16 mouse cellular contexts compared by ENCODE assay signal in the genomic region with DNA sequence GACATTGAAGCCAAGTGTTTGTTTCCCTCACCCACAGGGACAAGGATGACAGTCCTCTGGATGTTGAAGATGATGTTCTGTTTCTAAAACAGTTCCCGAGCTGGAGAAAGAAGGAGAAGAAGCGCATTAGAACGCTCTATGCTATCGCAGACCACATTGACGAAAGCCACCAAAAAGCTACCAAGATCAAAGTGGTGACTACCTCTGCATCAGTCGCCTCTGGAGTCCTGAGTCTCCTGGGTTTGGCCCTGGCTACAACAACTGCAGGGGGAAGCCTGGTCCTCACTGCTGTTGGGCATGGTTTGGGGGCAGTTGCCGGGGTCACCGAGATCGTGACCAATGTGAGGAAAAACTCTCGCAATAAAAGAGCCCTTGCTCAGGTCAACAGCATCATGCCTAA. TPM values are rescaled to one million over a fixed set of nuclear protein-coding genes. Genes with fewer than 3 reads are reported as not detected.
DNase-seq lines count a peak whose midpoint lies in the region; ATAC-seq and TF ChIP-seq lines count a peak whose summit lies in the region.
"Had no signal": no experiment of that assay in that cellular context is flagged by ENCODE, and none has a peak within 500 bp of the region (broad histone marks: within the 10 kb centered on the region; RNA-seq: fewer than 3 reads in every experiment).

A gene (minus strand): TSS at position 101 of the 400 bp plus-strand sequence.

- H3K4me1 ChIP-seq in bone marrow, adult 2 months (ENCODE audit: control insufficient read depth, insufficient read depth, low read length), result no peaks in the 10 kb centered on the region
- peaks cover 30% of the 10 kb centered on the region for H3K4me1 ChIP-seq in heart, embryonic 10.5 days

- ATAC-seq in CD4-positive, CD25-positive, alpha-beta regulatory T cell, adult 4 months, result no peak

- no peak within 1 kb of the TSS for H3K27ac ChIP-seq in bone marrow, adult 2 months (ENCODE audit: control insufficient read depth, insufficient read depth, low read depth, low read length, poor library complexity)
- H3K27ac ChIP-seq in heart, embryonic 10.5 days, result peak within 1 kb of the TSS; percentile 31; the same call in 1 of the 2 replicates
- H3K27ac ChIP-seq: hindbrain, embryonic 13.5 days had no signal

- H3K9me3 ChIP-seq in heart, embryonic 10.5 days, result no peaks in the 10 kb centered on the region
- H3K9me3 ChIP-seq: hindbrain, embryonic 13.5 days had no signal

- no peaks in the 10 kb centered on the region for H3K36me3 ChIP-seq in heart, embryonic 10.5 days
- H3K36me3 ChIP-seq: hindbrain, embryonic 13.5 days had no signal

- no peak for TF ChIP-seq CTCF in bone marrow, adult 2 months (IDR thresholded peaks at IDR 0.05; ENCODE audit: control insufficient read depth, insufficient read depth, low read length)

- TF ChIP-seq POLR2A in bone marrow, adult 2 months (IDR thresholded peaks at IDR 0.05; ENCODE audit: borderline replicate concordance, control insufficient read depth, low read depth, low read length), result no peak

- WGBS in bone marrow, adult 2 months, result 88% methylated on average over 10 of the region's 10 CpGs
- WGBS in heart, embryonic 10.5 days, result 85% methylated on average over 10 of the region's 10 CpGs

- intact Hi-C loops in heart, postnatal 25 days (cut with DNase I), result no loop called here

- no peaks in the 10 kb centered on the region for H3K27me3 ChIP-seq in heart, embryonic 10.5 days (ENCODE audit: insufficient read depth, poor library complexity, severe bottlenecking)
- H3K27me3 ChIP-seq: hindbrain, embryonic 13.5 days had no signal

- H3K4me3 ChIP-seq in bone marrow, adult 2 months (replicated peaks; ENCODE audit: control insufficient read depth, low read depth, low read length), result no peak within 1 kb of the TSS
- H3K4me3 ChIP-seq in heart, embryonic 10.5 days, result no peak within 1 kb of the TSS
- H3K4me3 ChIP-seq: hindbrain, embryonic 13.5 days had no signal

- no peak for DNase-seq in gastrocnemius, adult 18-20 months (ENCODE audit: low spot score)
- DNase-seq in heart, embryonic 10.5 days (ENCODE audit: low spot score), result no peak
- DNase-seq in heart, postnatal 25 days (ENCODE audit: low spot score), result no peak
- DNase-seq in natural killer cell, adult 2 months (ENCODE audit: low spot score in 2 of 2), result no peak
- no peak for DNase-seq in spleen, adult 12 weeks (ENCODE audit: low spot score)
- DNase-seq: cerebellum, adult 8-10 months; kidney, adult 11 months; kidney, postnatal 25 days; layer of hippocampus, postnatal 36 days; liver; lung, embryonic 14.5 days had no signal

RNA-seq across cellular contexts. Expression of the gene that starts here (rescaled TPM):
- polyA plus RNA-seq in bone marrow, adult 2 months (2011; ENCODE audit: insufficient read depth, insufficient read length, low replicate concordance, missing spikeins), result 13.6 and 16.9 TPM in 2 replicates
- 1,000 to 10,000 TPM; 5,214 to 6,251 TPM for total RNA-seq in gastrocnemius, adult 18-20 months (2021)
- 29.5 and 90.1 TPM in 2 replicates for polyA plus RNA-seq in heart, embryonic 10.5 days (2016; fragmentation: Nextera tagmentation; extraction: Ambion mirVana)
- over 10,000 TPM; 17,245 to 18,320 TPM for total RNA-seq in heart, postnatal 25 days (2021)
- not detected for polyA plus RNA-seq in CD4-positive, CD25-positive, alpha-beta regulatory T cell, adult 4 months (2017; shearing (Covaris generic))
- total RNA-seq: CH12.LX; megakaryocyte progenitor cell, adult 5-6 weeks had no signal

Comparison
In these comparisons a context has a peak if more than half of its experiments do, and no peak if none do; other contexts are left out.
1. RNA of the gene that starts here (polyA plus RNA-seq): 29.5 to 90.1 TPM in heart, embryonic 10.5 days and 13.6 to 16.9 TPM in bone marrow, adult 2 months; not detected in CD4-positive, CD25-positive, alpha-beta regulatory T cell, adult 4 months; every median in the first group is over 10 times any median in the second.